Mouse (Mus musculus) left cerebral cortex, postnatal 36 days (tissue): ENCODE measurements around the gene Tbc1d21. TPM values are rescaled to one million over a fixed set of nuclear protein-coding genes. Genes with fewer than 3 reads are reported as not detected.

Source experiments
- DNase-seq, 2 experiments: peaks; one replicate each; pipeline ENCODE4 v3.0.0; 2021 to 2022; ENCODE audit warnings: low spot score in 2 of 2, mixed read lengths in 1 of 2
- intact Hi-C: fragments of 180-260 bp; cut with DNase I; formaldehyde crosslinking; loops from one replicate; pipeline ENCODE4 v1.15.1; 2025
- total RNA-seq, 2 experiments: library from RNA; stranded (reverse); gene quantifications; 2 replicates each; pipeline ENCODE4 v1.2.3; 2021

The Tbc1d21 gene
- not detected for total RNA-seq

- no peak for DNase-seq
- intact Hi-C loops, result loop anchor here (5.0 kb wide), 2 partner anchors 67 to 122 kb away; no protein-coding TSS in a partner anchor
Measured at GRCm38 (mm10) chr9:58370355-58370754, at the start of gene Tbc1d21. TSS of gene Tbc1d21 (minus strand) at chr9:58370455.

GRCm38 (mm10) chr9:58411556-58411955 is 41.3 kb upstream of the Tbc1d21 start:
- DNase-seq, result no peak
- intact Hi-C loops, result no loop called here

DNA sequence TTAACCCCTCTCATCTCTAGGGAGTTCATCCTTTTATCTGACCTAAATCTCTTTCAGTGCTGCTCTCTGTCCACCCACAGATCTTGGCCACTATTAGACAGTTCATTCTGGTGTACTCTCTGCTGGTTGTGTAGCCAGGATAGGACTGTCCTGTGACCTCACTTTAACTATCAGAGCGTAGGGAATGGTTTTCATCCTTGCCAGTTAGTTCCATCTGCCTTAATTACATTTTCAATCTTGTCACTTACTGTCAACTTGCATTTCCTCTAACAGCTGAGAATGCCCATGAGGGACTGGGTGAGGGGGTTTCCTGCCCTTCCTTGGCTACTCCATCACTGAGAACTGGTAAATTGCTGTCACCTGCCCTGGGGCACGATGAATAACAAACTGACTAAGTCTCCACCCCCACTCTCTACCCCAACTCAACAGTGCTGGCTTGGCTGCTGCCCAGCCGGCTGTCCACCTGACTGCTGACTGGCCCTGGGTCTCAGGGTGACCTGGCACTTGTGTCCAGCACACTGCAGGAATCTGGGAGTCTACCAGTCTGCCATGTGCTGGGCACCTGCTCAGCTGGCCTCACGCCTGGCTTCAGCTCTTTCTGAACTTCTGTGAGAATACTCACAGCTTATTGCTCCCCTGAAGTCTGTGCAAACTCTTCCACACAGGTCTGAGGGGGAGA is 39.9 kb upstream of the Tbc1d21 start:
- DNase-seq, result no peak
- intact Hi-C loops, result no loop called here

GRCm38 (mm10) chr9:58409247-58409646 is 39.0 kb upstream of the Tbc1d21 start:
- DNase-seq, result peak in 1 of 2 experiments; percentile 11
- intact Hi-C loops, result no loop called here

DNA sequence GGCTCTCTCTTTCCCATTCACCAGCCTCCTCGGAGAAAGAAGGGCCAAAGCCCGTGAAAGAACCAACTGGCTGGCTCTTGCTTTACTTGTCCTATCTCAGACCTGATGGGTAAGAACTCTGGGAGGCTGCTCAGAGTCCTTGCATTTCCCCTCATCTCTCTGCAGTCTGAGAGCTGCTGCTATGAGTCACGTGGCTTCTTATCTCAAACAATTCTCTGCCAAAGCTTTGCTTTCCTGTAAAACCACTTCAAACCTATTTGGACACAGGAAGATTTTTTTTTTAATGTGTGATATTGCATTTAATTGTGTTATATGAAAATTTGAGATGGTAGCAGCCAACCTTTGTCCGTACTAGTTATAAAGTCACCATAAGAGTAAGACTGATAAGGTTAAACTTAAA is 34.2 kb upstream of the Tbc1d21 start:
- intact Hi-C loops, result no loop called here
- DNase-seq, result no peak

DNA sequence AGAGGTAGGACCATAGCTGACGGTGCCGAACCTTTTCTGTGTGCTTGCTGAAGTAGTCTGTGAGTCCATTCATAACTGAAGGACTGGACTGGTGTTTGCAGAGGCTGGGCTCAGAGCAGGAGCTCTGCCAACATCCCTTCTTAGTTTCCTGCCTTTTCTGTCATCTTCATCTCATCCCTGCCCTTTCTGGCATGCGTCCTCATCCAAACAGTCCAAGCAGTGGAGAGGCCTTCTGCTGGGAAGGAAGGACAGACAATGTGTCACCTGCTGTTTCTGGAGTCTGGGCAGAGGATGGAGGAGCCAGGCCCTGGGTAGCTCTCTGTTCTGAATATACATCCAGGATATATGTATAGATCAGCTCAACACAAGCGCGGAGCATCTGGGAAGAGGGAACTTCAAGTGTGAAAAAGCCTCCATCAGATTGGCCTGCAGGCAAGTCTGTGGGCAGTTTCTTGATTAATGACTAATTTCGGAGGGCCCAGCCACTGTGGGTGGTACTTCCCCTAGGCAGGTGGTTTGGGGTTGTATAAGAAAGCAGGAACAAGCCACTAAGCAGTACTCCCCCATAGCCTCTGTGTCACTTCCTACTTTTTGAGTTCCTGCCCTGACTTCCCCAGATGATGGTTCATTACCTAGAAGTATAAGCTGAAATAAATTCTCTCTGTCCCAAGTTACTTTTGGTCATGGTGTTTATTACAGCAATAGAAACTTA is 31.3 kb upstream of the Tbc1d21 start:
- intact Hi-C loops, result no loop called here

GRCm38 (mm10) chr9:58399609-58400008 is 29.4 kb upstream of the Tbc1d21 start:
- no peak for DNase-seq
- intact Hi-C loops, result no loop called here

More for the DNA sequence above, 31.3 kb upstream of the Tbc1d21 start:
- DNase-seq, result no peak

GRCm38 (mm10) chr9:58394605-58395004 is 24.4 kb upstream of the Tbc1d21 start:
- no peak for DNase-seq

DNA sequence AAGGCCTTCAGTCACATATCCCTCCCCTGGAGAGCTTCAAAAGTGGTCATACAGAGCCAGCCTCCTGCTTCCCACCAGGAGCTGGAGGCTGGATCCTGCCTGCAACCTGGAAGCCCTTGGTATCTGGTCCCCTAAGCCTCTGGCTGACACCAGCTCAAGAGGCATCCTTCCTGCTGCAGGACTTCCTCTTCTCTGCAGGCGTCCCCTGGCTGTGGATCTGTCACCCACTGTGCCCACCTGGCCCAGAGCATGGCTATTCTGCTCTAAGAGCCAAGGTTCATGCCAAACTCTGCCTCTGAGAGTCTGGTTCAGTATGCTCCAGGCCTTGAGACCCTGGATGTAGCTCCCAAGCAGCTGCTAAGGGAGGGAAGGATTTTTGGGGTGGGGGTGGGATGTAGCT is 23.6 kb upstream of the Tbc1d21 start:
- intact Hi-C loops, result no loop called here
- no peak for DNase-seq

More at GRCm38 (mm10) chr9:58394605-58395004, 24.4 kb upstream of the Tbc1d21 start:
- intact Hi-C loops, result no loop called here

DNA sequence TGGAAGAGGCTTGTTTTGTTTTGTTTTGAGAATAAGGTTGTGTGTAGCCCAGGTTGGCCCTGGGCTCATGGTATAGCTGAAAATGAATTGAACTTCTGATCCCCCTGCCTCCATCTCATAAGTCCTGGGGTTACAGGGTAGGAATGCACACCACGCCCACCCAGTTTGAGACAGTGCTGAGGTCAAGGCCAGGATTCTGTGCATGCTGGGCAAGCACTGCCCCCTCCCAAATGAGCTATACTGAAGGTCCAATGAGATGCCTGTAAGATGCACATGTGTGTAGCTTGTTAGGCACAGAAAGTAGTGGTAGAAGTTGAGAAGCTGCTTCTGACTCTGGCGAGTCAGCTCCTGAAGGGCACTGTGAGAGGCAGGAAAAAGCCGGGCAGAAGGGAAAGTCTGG is 18.1 kb upstream of the Tbc1d21 start:
- intact Hi-C loops, result no loop called here

GRCm38 (mm10) chr9:58378878-58379277 is 8.6 kb upstream of the Tbc1d21 start:
- no peak for DNase-seq
- intact Hi-C loops, result no loop called here

More for the DNA sequence above, 18.1 kb upstream of the Tbc1d21 start:
- no peak for DNase-seq

GRCm38 (mm10) chr9:58373912-58374431 is 3.7 kb upstream of the Tbc1d21 start:
- intact Hi-C loops, result loop anchor here (5.0 kb wide), 2 partner anchors 63 to 118 kb away; no protein-coding TSS in a partner anchor
- DNase-seq, result peak; percentile 49 to 68

- DNase-seq, result no peak
- intact Hi-C loops, result loop anchor here (5.0 kb wide), 2 partner anchors 65 to 120 kb away; no protein-coding TSS in a partner anchor
Measured at GRCm38 (mm10) chr9:58371914-58372313, 1.7 kb upstream of the Tbc1d21 start.

- DNase-seq, result peak in 1 of 2 experiments; percentile 18
- intact Hi-C loops, result loop anchor here (5.0 kb wide), 3 partner anchors 37 to 123 kb away; no protein-coding TSS in a partner anchor
Measured at GRCm38 (mm10) chr9:58369644-58370043, 611 bp downstream of the Tbc1d21 start.

- intact Hi-C loops, result no loop called here
- peak in 1 of 2 experiments; percentile 13 for DNase-seq
Measured at GRCm38 (mm10) chr9:58364325-58364724, 5.9 kb downstream of the Tbc1d21 start.

GRCm38 (mm10) chr9:58361956-58362355 is 8.3 kb downstream of the Tbc1d21 start:
- intact Hi-C loops, result no loop called here
- DNase-seq, result no peak

DNA sequence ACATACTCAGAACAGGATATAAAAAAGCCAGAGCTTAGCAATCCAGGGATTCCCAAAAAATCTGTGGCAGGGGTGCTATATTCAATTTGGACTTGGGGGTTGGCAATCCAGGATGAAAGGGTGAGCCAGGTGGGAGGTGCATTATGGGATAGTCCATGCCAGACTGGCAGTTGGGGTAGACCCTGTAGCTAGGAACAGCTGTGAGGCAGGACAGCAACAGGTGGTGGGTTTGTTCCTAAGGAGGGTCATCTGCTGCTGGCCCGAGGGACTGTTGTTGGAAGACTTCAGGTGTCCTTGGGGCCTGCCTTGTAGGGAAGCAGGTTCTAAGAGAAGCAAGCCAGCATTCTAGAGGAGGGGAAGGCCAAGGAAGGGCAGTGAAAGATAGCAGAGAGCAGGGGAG is 8.9 kb downstream of the Tbc1d21 start:
- DNase-seq, result no peak
- intact Hi-C loops, result no loop called here

DNA sequence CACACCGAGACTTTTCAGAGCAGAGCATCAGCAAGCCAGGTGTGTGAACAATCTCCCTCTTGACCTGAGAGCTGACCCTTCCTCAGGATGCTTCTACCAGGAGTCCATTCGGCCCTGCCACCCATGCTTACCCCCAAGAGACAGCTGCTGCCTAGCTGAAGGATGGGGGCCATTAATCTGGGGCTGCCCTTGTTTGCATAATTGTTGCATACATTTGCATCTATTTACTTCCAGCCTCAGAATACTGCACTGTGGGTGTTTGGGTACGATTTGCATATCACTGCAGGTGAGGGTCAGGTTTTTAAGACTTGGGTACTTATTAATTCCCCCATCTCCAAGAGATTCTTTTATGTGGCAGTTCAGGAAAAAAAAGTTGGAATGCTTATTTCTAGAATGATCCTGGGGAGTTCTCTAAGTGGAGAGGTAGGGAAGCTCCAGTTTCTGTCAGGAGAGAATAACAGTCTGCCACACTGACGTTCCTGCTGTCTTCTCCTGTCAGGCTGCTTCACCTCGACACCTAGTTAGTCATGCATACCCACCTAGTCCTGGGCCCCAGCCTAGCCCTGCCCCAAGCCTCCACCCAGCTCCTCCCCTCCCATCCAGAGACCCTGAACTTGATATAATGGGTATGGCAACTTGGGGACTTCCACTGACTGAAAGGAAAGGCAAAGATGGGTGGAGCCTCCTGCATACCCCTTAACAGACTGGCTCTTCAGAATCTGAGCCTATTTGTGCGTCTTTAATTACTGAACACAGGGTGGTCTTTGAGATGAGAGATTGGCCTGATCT is 14.8 kb downstream of the Tbc1d21 start:
- no peak for DNase-seq
- intact Hi-C loops, result no loop called here

- intact Hi-C loops, result no loop called here
Measured at GRCm38 (mm10) chr9:58354701-58355100, 15.6 kb downstream of the Tbc1d21 start.

DNA sequence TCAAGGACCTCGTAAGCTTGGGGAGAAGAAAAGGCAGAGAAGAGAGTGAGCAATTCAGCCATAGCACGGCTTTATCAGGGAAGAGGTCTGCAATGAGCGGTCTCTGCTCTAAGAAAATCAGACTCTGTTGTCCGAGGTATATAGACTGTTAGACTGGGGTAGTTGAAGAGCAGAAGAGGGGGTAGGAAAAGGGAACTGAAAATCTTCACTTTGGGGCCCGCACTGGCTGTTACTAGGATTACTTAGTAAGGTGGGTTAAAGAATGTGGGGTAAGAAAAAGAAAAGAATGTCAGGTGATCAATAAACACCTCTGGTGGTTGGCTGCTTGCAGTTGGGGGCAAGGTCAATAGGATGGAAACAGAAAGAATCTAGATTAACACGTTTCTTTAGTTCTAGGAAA is 17.0 kb downstream of the Tbc1d21 start:
- intact Hi-C loops, result no loop called here
- DNase-seq, result no peak

More at GRCm38 (mm10) chr9:58354701-58355100, 15.6 kb downstream of the Tbc1d21 start:
- no peak for DNase-seq
